Mouse (Mus musculus) kidney, embryonic 16.5 days (tissue): ENCODE measurements at regions not wholly inside any gene's neighbourhood (a gene's known extent, or its start where the extent isn't known, plus 50 kb on each side); places are given as distances from the start of the nearest gene placed in this dataset.

ENCODE experiments used
- ATAC-seq: fragments of 200-750 bp; cut with Nextera tagmentation; 2 replicates; pipeline ENCODE4 v1.8.0; 2017; ENCODE audit warnings: moderate TSS enrichment; ENCODE audit not compliant: low FRiP score, low TSS enrichment
- H3K27ac ChIP-seq: fragments of 300-500 bp; sonication (generic); 2 replicates; pipeline ENCODE4 v1.5.1; 2014; ENCODE audit warnings: low read length
- H3K27me3 ChIP-seq: fragments of 300-500 bp; sonication (generic); 2 replicates; pipeline ENCODE4 v1.6.1; 2014; ENCODE audit warnings: low read length, control low read depth, mixed read lengths; ENCODE audit not compliant: insufficient read depth
- H3K36me3 ChIP-seq: fragments of 300-500 bp; sonication (generic); 2 replicates; pipeline ENCODE4 v1.6.1; 2014; ENCODE audit warnings: low read length, control low read depth, mixed read lengths; ENCODE audit not compliant: insufficient read depth
- H3K4me1 ChIP-seq: fragments of 300-500 bp; sonication (generic); 2 replicates; pipeline ENCODE4 v1.6.1; 2014; ENCODE audit warnings: low read length, control low read depth, mixed read lengths; ENCODE audit not compliant: insufficient read depth
- H3K4me2 ChIP-seq: fragments of 300-500 bp; sonication (generic); replicated peaks from 2 replicates; pipeline ENCODE4 v1.6.1; 2014; ENCODE audit warnings: low read depth, low read length
- H3K4me3 ChIP-seq: fragments of 300-500 bp; sonication (generic); 2 replicates; pipeline ENCODE4 v1.5.1; 2014; ENCODE audit warnings: mild to moderate bottlenecking, low read length
- H3K9ac ChIP-seq: fragments of 300-500 bp; sonication (generic); replicated peaks from 2 replicates; pipeline ENCODE4 v1.6.1; 2014; ENCODE audit warnings: low read length
- H3K9me3 ChIP-seq: fragments of 300-500 bp; sonication (generic); 2 replicates; pipeline ENCODE4 v1.6.1; 2016; ENCODE audit warnings: low read length, control low read depth
- WGBS: fragments of 180-500 bp; shearing (Covaris S2); extraction: QIAGEN DNeasy Blood & Tissue Kit; methylation state at CpG from one replicate; pipeline ENCODE4 v1.1.7; 2014; 5-methylcytosine and 5-hydroxymethylcytosine counted together

DNA sequence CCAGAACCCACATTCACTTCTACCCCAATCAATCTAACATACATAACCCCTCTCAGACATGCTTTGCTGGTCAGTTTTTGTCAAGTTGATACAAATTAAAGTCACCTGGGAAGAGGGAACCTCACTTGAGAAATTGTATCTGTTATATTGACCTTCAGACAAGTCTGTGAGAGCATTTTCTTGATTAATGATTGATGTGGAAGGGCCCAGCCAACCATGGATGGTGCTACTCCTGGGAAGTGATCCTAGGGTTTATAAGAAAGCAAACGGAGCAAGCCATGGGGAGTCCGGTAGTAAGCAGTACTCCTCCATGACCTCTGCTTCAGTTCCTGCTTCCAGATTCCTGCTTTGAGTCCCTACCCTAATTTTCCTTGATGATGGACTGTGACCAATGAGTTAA is 116.6 kb upstream of the Tcerg1l start:
- H3K9me3 ChIP-seq = no peaks in the 10 kb centered on the region
- no peaks in the 10 kb centered on the region for H3K27me3 ChIP-seq
- H3K4me3 ChIP-seq = no peak overlapping the region
- no peaks in the 10 kb centered on the region for H3K36me3 ChIP-seq
- H3K4me1 ChIP-seq = no peaks in the 10 kb centered on the region
- WGBS = 66% methylated on average over 2 of the region's 2 CpGs
- no peak overlapping the region for H3K27ac ChIP-seq
- ATAC-seq = no peak
- H3K4me2 ChIP-seq = no peak overlapping the region
- no peak overlapping the region for H3K9ac ChIP-seq

DNA sequence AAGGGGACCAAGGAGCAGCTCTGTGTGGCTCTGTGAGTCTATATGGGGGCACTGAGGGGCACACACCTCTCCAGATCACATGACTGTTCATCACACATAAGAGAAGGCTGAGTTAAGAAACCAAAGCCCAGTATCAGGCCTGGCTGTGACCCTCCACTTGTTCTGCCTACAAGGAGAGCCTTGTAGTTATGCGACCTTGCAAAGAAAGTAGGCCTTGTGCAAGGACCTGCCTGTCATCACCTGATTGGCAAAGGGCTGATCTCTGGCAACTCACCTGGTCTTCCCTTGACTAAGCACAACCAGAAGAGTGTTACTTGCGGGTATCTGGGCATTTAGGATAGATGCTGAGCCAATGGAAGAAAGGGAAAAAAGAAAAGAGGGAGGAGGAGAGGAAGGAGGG is 107.7 kb upstream of the Tcerg1l start:
- Histone ChIP-seq H3K9ac (no peak overlapping the region), H3K27me3 (no peaks in the 10 kb centered on the region), H3K4me1 (peaks cover 5% of the 10 kb centered on the region; the same call in 1 of the 2 replicates), H3K4me2 (no peak overlapping the region), H3K27ac (no peak overlapping the region), H3K36me3 (no peaks in the 10 kb centered on the region), H3K4me3 (no peak overlapping the region), H3K9me3 (0 out of 2 replicates have a peak, but pooled peaks cover 3% of the 10 kb centered on the region)
- no peak for ATAC-seq
- WGBS = 87% methylated on average over 2 of the region's 2 CpGs

DNA sequence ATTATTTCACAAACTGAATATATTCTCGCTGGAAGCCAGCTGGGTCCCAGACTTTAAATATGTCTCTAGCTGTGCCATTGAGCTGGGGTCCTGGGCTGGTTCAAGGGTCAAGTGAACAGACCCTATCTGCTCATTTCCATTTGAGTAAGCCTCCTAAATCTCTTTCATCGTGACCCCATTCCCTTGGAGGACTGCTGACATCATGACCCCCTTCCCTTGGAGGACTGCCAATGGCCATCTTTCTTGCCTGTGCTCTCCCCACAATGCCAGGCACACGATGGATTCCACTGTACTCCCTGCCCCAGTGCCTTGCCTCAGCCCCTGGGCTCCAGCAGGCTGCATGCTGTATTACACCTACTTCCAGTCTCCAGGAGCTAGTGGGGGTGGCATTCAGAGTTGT is 106.5 kb upstream of the Tcerg1l start:
- ATAC-seq = no peak

DNA sequence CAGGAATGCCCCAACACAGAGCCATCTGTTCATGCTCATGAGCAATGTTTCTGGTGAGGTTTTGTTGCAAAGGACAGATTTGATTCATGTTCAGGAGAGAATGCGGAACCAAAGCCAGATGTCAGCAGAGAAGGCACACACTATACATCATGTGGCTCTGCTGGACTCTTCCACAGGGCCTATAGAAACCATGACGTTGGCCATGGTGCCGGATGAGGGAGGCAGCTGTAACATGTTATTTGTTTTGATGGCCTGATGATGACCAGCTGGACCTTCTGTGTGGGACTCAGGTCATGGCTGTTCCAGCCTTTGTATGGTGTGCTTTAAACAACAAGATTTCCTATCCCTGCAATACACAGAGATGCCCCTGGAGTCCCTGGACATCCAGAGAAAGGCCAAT is 105.5 kb upstream of the Tcerg1l start:
- Histone ChIP-seq H3K9ac (no peak overlapping the region), H3K4me1 (peaks cover 5% of the 10 kb centered on the region; the same call in 1 of the 2 replicates), H3K9me3 (0 out of 2 replicates have a peak, but pooled peaks cover 3% of the 10 kb centered on the region), H3K4me2 (no peak overlapping the region), H3K27ac (peak overlapping the region; percentile 48; the same call in 1 of the 2 replicates), H3K27me3 (no peaks in the 10 kb centered on the region), H3K36me3 (no peaks in the 10 kb centered on the region), H3K4me3 (no peak overlapping the region)
- peak; percentile 91 for ATAC-seq
- WGBS = 52% methylated on average over 3 of the region's 3 CpGs

More for the DNA sequence above, 106.5 kb upstream of the Tcerg1l start:
- H3K4me3 ChIP-seq = no peak overlapping the region
- no peaks in the 10 kb centered on the region for H3K27me3 ChIP-seq
- 54% methylated on average over 3 of the region's 3 CpGs for WGBS
- no peak overlapping the region for H3K27ac ChIP-seq
- H3K9ac ChIP-seq = no peak overlapping the region
- peaks cover 5% of the 10 kb centered on the region; the same call in 1 of the 2 replicates for H3K4me1 ChIP-seq
- H3K9me3 ChIP-seq = 0 out of 2 replicates have a peak, but pooled peaks cover 3% of the 10 kb centered on the region
- H3K4me2 ChIP-seq = no peak overlapping the region
- no peaks in the 10 kb centered on the region for H3K36me3 ChIP-seq

DNA sequence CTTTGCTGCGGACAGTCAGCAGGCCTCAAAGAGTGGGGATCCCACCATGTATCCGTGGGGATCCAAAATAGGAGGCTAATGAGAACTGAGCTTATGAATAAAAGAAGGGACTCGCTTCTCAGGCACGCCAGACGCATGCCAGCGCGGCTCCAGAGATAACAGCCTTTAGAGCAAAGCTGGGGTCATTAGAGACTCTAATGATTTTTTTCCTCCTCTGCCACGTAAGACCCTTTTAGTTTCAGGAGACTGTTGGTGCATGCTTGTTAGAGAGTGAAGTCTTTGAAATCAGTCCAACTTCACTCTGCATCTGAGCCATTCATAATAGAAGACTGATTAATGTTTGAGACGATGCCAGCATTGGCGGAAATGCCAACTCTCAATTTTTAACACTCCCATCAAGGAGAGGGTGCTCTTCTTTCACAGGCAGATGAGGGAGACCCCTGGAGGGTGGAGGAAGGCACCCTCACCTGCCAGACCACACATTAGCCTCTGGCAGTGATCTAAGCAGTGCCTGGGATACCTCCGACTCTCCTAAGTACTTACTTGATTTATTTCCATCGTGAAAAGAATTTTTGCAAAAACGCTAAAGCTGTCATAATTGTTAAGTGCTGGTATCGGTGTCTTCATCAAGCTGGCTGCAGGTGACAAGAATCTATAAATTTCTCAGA is 104.0 kb upstream of the Tcerg1l start:
- no peaks in the 10 kb centered on the region for H3K36me3 ChIP-seq
- no peaks in the 10 kb centered on the region for H3K9me3 ChIP-seq
- H3K27ac ChIP-seq = no peak overlapping the region
- H3K4me3 ChIP-seq = no peak overlapping the region
- 82% methylated on average over 14 of the region's 14 CpGs for WGBS
- no peaks in the 10 kb centered on the region for H3K27me3 ChIP-seq
- H3K4me2 ChIP-seq = no peak overlapping the region
- no peak overlapping the region for H3K9ac ChIP-seq
- peaks cover 5% of the 10 kb centered on the region; the same call in 1 of the 2 replicates for H3K4me1 ChIP-seq
- ATAC-seq = no peak

DNA sequence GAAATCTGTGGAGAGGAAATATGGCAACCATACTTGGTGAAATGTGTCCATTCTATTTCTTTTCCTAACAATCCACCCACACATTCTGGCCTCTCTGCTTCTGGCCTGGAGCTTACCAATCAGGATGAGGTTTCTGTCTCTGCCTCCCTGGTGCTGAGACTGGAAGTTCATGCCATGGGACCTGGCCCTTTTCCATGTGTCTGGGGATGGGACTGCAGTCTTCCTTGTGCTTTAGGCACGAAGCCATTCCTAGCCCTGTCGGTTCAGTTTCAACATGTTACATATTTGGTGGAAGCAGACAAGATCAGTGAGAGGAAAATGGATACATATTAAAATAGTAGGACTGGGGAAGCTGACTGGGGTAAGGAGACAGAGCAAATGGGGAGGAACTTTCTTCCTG is 100.2 kb upstream of the Tcerg1l start:
- H3K36me3 ChIP-seq = no peaks in the 10 kb centered on the region
- H3K9ac ChIP-seq = no peak overlapping the region
- WGBS = 68% methylated on average over 2 of the region's 2 CpGs

DNA sequence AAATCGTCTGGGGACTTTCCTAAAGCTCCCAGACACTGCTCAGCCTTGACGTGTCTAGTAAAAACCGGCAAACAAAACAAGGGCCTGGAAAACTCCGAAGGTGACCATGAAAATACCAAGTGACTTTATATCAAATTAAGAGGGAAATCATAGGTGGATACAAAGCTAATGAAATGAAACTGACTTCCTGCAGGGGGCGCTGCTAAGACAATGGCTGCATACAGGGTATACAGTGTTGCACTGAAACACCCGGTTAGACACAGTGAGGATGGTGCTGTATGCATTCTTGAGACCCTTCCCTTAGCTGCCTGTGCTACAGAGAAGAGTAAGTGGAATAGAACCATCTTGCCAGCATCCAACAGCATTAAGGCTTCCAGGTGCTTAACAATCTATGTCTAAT is 99.7 kb upstream of the Tcerg1l start:
- no peaks in the 10 kb centered on the region for H3K9me3 ChIP-seq
- no peak overlapping the region for H3K4me2 ChIP-seq
- no peaks in the 10 kb centered on the region for H3K4me1 ChIP-seq
- H3K27ac ChIP-seq = no peak overlapping the region
- no peak overlapping the region for H3K4me3 ChIP-seq
- whole genome bisulfite sequencing = 59% methylated on average over 6 of the region's 6 CpGs
- no peaks in the 10 kb centered on the region for H3K36me3 ChIP-seq
- ATAC-seq = no peak
- no peak overlapping the region for H3K9ac ChIP-seq
- no peaks in the 10 kb centered on the region for H3K27me3 ChIP-seq

More for the DNA sequence above, 100.2 kb upstream of the Tcerg1l start:
- Histone ChIP-seq H3K9me3 (no peaks in the 10 kb centered on the region), H3K4me2 (no peak overlapping the region), H3K4me1 (no peaks in the 10 kb centered on the region), H3K4me3 (no peak overlapping the region), H3K27ac (no peak overlapping the region), H3K27me3 (no peaks in the 10 kb centered on the region)
- no peak for ATAC-seq

DNA sequence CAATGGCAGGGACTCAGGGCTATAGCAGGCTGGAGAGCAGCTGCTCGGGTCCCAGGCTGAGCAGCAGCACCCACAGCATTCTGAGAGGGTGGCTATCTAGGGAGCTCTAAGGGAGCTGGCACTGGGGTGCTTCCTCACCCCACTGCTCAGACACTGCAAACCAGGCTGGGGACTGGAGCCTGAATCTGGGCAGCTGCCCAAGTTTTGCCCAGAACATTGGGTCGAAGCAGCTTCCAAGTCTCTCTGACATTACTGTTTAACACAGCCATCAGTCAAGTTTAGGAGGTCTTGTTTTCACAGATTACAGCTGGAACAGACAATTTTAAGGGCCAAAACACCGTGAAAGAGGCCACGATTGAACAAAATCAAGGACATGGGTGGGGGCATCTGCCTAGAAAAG is 96.1 kb upstream of the Tcerg1l start:
- Histone ChIP-seq H3K9ac (no peak overlapping the region), H3K27ac (no peak overlapping the region), H3K9me3 (no peaks in the 10 kb centered on the region), H3K4me2 (no peak overlapping the region), H3K27me3 (no peaks in the 10 kb centered on the region), H3K36me3 (no peaks in the 10 kb centered on the region), H3K4me1 (no peaks in the 10 kb centered on the region), H3K4me3 (no peak overlapping the region)
- no peak for ATAC-seq
- 34% methylated on average over 4 of the region's 4 CpGs for WGBS

DNA sequence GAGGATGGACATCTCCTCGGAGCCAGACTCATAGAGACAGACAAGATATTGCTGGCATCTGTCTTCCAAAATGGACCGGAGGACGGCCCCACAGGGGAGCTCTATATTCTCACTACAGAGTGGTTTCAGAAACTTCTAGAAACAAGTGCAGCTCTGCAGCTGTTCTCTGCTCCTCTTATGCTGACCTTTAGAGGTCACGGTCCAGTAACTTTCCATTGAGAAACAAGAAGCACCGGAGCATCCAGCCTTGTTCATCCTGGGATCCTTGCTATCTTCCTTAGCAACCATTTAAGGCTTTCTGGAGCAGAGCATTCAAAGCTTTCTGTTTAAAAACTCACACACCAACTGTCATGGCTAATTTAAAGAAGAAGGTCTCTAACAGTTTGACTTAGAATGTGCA is 94.7 kb upstream of the Tcerg1l start:
- H3K27ac ChIP-seq = no peak overlapping the region
- H3K36me3 ChIP-seq = no peaks in the 10 kb centered on the region
- H3K9ac ChIP-seq = no peak overlapping the region
- no peak overlapping the region for H3K4me3 ChIP-seq
- H3K27me3 ChIP-seq = no peaks in the 10 kb centered on the region
- H3K9me3 ChIP-seq = no peaks in the 10 kb centered on the region; the same call in 1 of the 2 replicates
- no peak for ATAC-seq
- no peaks in the 10 kb centered on the region for H3K4me1 ChIP-seq
- H3K4me2 ChIP-seq = no peak overlapping the region
- 65% methylated on average over 5 of the region's 5 CpGs for WGBS

DNA sequence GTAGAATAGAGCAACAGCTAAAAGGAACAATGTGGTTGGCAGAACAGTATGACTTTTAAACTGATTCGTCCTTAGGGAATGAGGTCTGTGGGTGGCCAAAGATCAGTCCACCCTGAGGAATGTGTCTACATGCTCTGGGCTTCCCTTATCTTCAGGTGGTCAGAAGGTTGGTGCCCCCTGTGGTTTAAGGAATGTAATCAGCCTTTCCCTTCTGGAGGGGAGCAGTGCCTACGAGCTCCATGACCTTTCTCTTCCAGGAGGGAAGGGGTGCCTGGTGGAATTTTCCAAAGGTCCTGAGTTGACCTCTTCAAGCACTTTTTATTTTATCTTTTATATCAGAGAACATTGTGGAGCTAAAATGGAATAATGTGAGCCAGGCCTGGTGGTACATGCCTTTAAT is 91.9 kb upstream of the Tcerg1l start:
- Histone ChIP-seq H3K4me3 (no peak overlapping the region), H3K27ac (no peak overlapping the region), H3K9me3 (no peaks in the 10 kb centered on the region; the same call in 1 of the 2 replicates), H3K27me3 (no peaks in the 10 kb centered on the region), H3K9ac (no peak overlapping the region), H3K36me3 (no peaks in the 10 kb centered on the region), H3K4me1 (no peaks in the 10 kb centered on the region), H3K4me2 (no peak overlapping the region)
- WGBS = 79% methylated on average over 2 of the region's 2 CpGs
- no peak for ATAC-seq
